ENCODE assay signal across 15 mouse cellular contexts in the genomic region with DNA sequence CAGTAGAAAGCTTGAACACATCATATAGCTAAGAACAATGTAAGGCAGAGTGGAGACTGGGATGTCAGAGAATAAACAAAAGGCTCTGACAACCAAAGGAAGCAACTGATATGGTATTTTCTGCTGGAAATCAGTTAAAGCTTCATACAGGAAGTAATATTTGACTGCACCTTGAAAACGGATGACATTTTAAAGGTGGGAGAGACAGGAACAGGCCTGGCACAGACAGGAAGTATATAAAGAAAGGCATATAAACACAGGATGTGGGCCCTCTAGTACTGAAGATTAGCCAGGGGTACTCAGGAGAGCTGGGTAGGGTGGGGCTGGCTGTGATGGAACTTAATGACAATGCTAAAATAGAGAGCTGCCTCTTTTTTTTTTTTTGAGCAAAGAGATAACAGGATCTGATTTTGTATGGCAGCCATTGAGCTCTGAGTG. TPM values are rescaled to one million over a fixed set of nuclear protein-coding genes. Genes with fewer than 3 reads are reported as not detected.
DNase-seq lines count a peak whose midpoint lies in the region; ATAC-seq lines count a peak whose summit lies in the region.
"Had no signal": no experiment of that assay in that cellular context is flagged by ENCODE, and none has a peak within 500 bp of the region (broad histone marks: within the 10 kb centered on the region; RNA-seq: fewer than 3 reads in every experiment).

No protein-coding gene starts in this region.

- WGBS in kidney, embryonic 16.5 days: 42% methylated on average over 1 of the region's 1 CpGs

- no peak for DNase-seq in kidney, postnatal 14 days
- DNase-seq in left cerebral cortex, adult 11 months (ENCODE audit: low spot score): no peak
- no peak for DNase-seq in neural tube, embryonic 10.5 days (ENCODE audit: extremely low spot score, low spot score)
- DNase-seq in frontal cortex, postnatal 25 days (ENCODE audit: low spot score in 2 of 2): no peak
- DNase-seq: cerebellum, postnatal 25 days; right cerebral cortex, postnatal 14 days had no signal

- peaks cover 11% of the 10 kb centered on the region; the same call in 1 of the 2 replicates for H3K36me3 ChIP-seq in kidney, embryonic 16.5 days (ENCODE audit: insufficient read depth, low read length)

- no peak overlapping the region for H3K9ac ChIP-seq in kidney, embryonic 16.5 days (replicated peaks; ENCODE audit: low read length)
- H3K9ac ChIP-seq: forebrain, embryonic 12.5 days; liver, embryonic 14.5 days had no signal

- no peak overlapping the region for H3K4me2 ChIP-seq in kidney, embryonic 16.5 days (replicated peaks; ENCODE audit: low read depth, low read length)
- H3K4me2 ChIP-seq: forebrain, embryonic 12.5 days had no signal

- H3K4me1 ChIP-seq in kidney, embryonic 16.5 days (ENCODE audit: insufficient read depth, low read length): peaks cover 21% of the 10 kb centered on the region

- H3K27ac ChIP-seq in kidney, embryonic 16.5 days (ENCODE audit: low read length): peak overlapping the region; percentile 73; the same call in 1 of the 2 replicates
- H3K27ac ChIP-seq: forebrain, embryonic 12.5 days; liver, embryonic 14.5 days had no signal

- H3K4me3 ChIP-seq in kidney, embryonic 16.5 days (ENCODE audit: low read length): no peak overlapping the region
- H3K4me3 ChIP-seq: forebrain, embryonic 12.5 days had no signal

- H3K27me3 ChIP-seq in kidney, embryonic 16.5 days (ENCODE audit: insufficient read depth, low read length): no peaks in the 10 kb centered on the region
- H3K27me3 ChIP-seq: forebrain, embryonic 12.5 days had no signal

- ATAC-seq in kidney, embryonic 16.5 days (ENCODE audit: low FRiP score, low TSS enrichment): no peak
- ATAC-seq in CD4-positive, CD25-positive, alpha-beta regulatory T cell, adult 4 months: peak; percentile 75
- ATAC-seq in common myeloid progenitor, adult 5-6 weeks (replicated peaks; ENCODE audit: low read depth, poor library complexity, severe bottlenecking): peak; percentile 37
- ATAC-seq in neutrophil, adult 5-6 weeks (ENCODE audit: extremely low read depth, insufficient number of reproducible peaks, low FRiP score, poor library complexity, severe bottlenecking): peak; percentile 38; the same call in 1 of the 2 replicates

- H3K9me3 ChIP-seq in kidney, embryonic 16.5 days (ENCODE audit: low read length): no peaks in the 10 kb centered on the region
- H3K9me3 ChIP-seq: forebrain, embryonic 12.5 days had no signal

RNA-seq across cellular contexts. Expression of gene Apoa1, which starts 52.4 kb away (rescaled TPM):
- 13.6 and 19.3 TPM in 2 replicates for polyA plus RNA-seq in kidney, embryonic 16.5 days (2015; fragmentation: Nextera tagmentation; extraction: Ambion mirVana)
- not detected for polyA plus RNA-seq in CD4-positive, CD25-positive, alpha-beta regulatory T cell, adult 4 months (2017; shearing (Covaris generic))
- not detected in 2 replicates for total RNA-seq in common myeloid progenitor, adult 5-6 weeks (2017)
- 0.70 TPM in 1 of 2 replicates, not detected in the other for total RNA-seq in neutrophil, adult 5-6 weeks (2017)
- total RNA-seq: heart, adult 18-20 months had no signal

RNA-seq across cellular contexts. Expression of gene Apoc3, which starts 59.5 kb away (rescaled TPM):
- 0.76 and 0.82 TPM in 2 replicates for polyA plus RNA-seq in kidney, embryonic 16.5 days (2015; fragmentation: Nextera tagmentation; extraction: Ambion mirVana)
- polyA plus RNA-seq in CD4-positive, CD25-positive, alpha-beta regulatory T cell, adult 4 months (2017; shearing (Covaris generic)): not detected
- total RNA-seq in common myeloid progenitor, adult 5-6 weeks (2017): not detected in 2 replicates
- not detected in 2 replicates for total RNA-seq in neutrophil, adult 5-6 weeks (2017)
- polyA plus RNA-seq: brain, embryonic 14.5 days; forebrain, embryonic 12.5 days; neural tube, embryonic 11.5 days had no signal
